Mouse (Mus musculus) G1E-ER4 (cell line): ENCODE measurements around the gene Prpf8. TPM values are rescaled to one million over a fixed set of nuclear protein-coding genes. Genes with fewer than 3 reads are reported as not detected.

Experiments
- GATA1 ChIP-seq: IDR thresholded peaks from one replicate; pipeline ENCODE4 v1.8.0; 2012; ENCODE audit warnings: low read length, inconsistent platforms
- polyA plus RNA-seq: library from polyadenylated mRNA; stranded (reverse); fragments of >175 nt; gene quantifications from 2 replicates; pipeline ENCODE4 v1.2.3, GENCODE M21; 2012

The Prpf8 gene
- polyA plus RNA-seq, 1 experiment, result 57.7 TPM

DNA sequence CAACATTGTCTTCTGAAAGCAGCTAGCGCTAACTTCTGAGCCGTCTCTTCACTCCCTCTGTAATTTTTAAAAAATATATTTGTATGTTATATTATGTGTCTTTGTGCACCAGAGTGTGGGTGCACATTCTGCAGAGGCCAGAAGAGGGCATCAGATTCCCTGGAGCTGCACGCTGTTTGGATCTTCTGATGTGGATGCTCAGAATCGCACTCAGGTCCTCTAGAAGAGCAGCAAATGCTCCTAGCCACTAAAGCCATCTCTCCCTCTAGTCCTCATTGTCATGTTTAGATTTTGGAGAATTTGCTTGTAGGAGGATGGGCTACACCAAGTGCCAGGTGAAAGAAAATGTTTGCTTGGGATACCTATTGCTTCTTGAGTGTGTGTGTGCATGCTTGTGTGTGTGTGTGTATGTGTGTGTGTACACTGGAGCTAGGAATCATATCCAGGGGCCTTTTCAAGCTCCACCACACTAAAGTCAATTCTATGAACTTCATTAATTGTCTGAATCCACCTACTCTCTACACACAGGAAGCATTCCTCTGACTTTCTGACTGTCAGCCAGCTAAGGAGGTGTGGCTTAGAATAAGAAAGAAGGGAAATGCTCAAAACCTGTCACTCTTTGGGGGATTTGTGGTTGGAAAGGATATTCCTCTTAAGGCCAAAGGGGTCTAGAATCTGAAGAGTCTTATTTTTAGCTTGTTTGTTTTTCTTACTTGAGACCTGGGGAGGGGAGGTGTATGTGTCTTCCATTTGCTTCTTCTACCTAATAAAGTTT is 19.7 kb upstream of the Prpf8 start:
- TF ChIP-seq GATA1, result no peak

DNA sequence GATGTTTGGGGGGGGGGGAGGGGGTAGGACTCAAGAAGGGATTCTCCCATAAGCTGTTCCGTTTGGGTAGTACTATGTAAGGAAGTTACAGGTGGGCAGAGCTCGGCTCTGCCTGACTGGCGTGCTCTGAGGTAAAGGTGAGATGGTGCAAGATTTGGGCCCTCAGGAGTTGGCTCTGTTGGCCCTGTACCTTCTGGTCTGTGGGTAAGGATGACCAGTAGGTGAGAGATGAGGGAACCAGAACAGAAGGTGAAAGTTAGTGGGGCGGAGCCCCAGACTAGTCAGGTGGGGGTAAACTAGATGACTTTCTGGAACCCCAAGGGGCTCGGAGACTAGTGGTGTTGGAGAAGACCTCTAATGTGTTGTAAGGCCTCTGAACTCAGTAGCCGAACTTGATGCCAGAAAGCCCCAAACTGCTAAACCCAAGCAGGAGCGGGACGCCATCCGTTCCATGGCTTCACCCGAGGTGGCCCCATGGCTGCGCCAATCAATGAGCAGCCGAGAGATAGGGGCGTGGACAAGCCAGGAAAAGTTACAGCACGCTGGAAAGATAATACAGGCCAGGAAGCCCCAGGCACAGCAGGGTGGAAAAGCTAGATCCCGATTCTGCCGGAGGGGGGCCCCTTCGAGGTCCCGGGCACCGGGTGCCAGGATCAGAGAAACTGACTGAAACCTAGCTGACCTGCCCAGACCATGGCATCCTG is 19.0 kb upstream of the Prpf8 start:
- TF ChIP-seq GATA1, result no peak

DNA sequence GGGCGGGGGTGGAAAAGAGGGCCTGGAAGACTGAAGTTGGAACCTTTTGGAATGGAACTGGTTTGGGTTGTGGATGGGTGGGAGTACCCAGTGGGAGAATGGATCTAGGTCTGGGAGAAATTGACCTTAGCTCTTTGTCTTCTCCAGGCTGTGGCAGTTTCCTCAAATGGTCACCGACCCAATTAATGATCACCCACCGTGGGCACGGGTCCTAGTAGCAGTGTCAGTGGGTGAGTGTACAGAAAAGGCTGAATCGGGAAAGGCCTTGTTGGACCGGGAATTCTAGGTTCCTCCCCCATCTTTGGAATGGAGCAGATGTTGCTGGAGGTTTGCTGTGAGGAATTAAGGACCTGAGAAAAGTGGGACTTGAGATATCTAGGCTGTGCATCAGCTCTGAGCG is 18.2 kb upstream of the Prpf8 start:
- TF ChIP-seq GATA1, result no peak

DNA sequence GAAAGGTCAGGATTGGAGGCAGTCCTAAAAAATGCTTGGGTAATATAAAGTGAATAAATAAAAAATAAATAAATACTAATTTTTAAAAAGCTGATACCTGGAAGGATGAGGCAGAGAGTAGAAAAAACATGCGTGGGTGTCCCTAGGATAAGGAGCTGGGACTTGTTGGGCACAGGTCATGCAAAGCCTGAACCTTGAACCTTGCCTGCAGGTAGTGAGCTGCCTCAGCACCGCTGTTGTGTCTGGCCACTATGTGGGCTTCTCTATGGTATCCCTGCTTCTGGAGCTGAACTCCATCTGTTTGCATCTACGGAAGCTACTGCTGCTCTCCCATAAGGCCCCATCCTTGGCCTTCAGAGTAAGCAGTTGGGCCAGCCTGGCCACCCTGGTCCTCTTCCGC is 17.4 kb upstream of the Prpf8 start:
- TF ChIP-seq GATA1, result no peak

DNA sequence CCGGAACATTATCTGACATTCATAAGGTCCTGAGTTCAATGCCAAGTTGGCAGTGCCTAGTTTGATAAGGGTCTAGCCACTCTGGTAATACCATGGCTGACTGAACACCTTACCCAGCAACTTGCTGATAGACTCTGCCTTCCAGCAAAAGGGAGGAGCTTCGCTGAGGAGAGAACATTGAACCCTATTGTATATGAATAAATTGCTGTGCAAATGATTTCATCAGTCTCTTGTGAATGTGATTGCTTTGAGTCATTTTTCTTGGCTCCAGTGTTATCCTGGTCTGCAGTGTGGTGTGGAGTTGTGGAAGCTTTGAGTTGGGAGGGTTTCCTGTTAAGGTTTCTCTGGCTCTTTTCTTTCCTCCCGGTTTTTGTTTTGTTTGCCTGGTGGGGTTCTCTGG is 15.9 kb upstream of the Prpf8 start:
- no peak for TF ChIP-seq GATA1

DNA sequence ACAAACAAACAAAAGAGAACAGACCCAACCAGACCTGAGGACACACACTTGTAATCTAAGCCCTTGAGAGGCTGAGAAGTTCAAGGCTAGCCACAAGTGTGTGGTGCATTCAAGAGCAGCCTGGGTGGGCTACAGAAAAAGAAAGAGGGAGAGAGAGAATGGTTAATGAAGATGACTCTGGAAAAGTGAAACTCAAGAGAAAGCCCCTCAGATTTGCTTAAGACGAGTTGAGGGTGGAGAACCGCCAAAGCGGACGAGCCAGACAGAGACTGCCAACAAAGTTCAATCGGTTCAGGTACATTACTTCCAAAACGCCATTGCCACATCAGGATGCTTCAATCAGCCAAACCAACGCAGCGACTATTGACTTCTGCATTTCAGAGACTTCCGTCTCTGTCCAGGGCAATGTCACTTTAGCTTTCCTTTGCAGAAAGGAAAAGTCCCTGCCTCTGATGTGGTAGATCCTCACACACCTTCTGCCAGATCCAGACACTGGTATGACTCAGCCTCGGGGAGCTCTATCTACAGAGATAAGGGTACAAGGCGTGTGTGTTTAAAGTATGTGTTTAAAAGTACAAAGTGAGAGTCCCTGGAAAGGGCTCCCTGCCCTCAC is 14.0 kb upstream of the Prpf8 start:
- no peak for TF ChIP-seq GATA1

DNA sequence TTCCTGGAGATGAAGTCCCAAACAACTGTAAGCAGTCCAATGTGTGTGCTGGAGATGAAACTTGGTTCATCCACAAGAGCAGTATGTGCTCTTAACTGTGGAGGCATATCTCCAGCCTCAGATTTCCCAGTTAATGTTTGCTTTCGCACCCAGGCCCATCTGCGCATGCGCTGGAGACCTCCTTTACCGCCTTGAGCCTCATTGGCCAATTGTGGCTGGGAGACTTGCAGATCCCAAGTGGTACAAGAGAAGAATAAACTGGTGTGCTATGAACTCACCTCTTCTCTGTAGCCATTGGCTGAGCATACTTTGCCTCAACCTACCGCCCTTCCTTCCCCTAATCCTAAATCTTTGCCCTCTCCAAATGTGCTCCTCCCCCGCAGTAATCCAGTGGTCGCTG is 13.2 kb upstream of the Prpf8 start:
- no peak for TF ChIP-seq GATA1

DNA sequence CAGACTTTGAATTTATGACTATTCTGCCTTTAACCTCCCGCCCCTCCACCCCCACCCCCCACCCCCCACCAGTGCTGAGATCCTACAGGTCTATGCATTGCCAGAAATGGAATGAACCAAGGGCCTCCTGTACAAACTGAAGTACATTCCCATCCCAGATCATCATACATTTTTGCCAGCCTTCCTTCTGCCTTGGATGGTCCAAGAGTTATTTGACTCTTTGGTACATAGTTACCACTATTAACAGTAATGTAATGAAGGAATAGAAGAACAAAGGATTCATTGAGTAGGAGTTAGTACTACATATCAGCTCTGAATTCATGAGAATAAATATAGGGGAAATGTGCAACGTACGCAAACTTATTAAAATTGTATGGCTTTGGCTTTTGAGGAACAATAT is 424 bp upstream of the Prpf8 start:
- no peak for TF ChIP-seq GATA1

DNA sequence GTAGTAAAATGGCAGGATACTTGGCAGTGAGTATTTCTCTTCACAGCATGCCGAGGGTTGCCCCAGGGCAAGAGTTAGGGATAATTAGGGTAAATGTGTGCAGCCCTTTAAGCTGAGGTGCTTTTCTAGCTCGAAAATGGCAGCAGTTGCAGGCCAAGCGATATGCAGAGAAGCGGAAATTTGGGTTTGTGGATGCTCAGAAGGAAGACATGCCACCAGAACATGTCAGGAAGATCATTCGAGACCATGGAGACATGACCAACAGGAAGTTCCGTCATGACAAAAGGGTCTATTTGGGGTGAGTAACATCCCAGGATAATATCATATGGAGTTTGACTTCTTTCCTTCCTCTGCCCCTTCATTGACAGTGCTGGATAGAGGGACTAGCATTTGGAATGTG is 880 bp downstream of the Prpf8 start:
- no peak for TF ChIP-seq GATA1

DNA sequence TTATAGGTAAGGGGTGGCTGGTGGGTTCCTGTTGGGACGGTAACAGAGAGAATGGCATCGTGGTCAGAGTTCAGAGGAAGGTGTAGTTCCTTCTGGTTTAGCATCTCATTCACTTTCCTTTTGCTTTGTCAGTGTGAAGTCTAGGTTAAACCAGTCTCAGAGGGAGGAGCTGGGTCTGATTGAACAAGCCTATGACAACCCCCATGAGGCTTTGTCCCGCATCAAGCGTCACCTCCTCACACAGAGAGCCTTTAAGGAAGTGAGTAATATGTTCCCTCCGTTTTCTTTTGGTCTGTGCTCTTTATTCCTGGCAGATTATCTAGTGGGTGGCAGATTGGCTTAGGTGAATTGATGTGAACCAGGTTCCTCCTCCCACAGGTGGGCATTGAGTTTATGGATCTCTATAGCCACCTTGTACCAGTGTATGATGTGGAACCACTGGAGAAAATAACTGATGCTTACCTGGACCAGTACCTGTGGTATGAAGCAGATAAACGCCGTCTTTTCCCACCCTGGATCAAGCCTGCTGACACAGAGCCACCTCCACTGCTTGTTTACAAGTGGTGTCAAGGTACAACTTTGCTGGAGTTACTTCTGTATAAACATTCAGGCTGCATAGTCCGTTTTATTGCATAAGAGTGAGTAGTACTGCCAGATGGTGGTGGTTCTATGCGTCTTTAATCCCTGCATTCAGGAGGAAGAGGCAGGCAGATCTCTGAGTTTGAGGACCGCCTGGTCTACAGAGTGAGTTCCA is 7.9 kb downstream of the Prpf8 start:
- no peak for TF ChIP-seq GATA1

DNA sequence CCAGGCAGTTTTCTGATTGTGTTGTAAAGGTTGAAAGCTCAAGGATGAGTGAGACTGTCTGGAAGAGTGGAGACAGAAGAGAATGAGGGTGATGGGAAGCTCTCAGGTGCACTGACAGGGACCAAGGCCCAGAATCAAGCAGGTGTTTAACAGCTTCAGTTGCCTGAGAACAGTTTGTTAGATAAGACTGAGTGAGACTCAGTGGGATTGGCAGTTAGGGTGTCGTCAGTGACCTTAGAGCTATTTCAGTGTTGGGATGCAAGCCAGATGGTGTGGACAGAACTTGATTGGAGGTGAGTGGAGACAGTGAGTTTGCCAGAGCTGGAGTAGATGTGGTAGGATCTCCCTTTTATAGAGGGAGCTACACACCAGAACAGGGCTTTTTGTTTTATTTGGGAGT is 11.5 kb downstream of the Prpf8 start:
- no peak for TF ChIP-seq GATA1

DNA sequence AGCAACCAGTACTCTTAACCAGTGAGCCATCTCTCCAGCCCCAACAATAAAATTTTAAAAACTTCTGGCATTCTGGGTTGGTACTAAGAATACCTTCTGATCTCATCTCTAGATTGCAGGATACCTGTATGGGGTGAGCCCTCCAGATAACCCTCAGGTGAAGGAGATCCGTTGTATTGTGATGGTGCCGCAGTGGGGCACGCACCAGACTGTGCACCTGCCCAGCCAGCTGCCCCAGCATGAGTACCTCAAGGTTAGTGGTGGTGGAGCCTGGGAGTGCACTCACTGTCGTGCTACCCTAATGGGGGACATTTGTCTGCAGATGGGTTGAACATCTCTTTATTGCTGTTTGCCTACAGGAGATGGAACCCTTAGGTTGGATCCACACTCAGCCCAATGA is 21.5 kb downstream of the Prpf8 start:
- TF ChIP-seq GATA1, result no peak

DNA sequence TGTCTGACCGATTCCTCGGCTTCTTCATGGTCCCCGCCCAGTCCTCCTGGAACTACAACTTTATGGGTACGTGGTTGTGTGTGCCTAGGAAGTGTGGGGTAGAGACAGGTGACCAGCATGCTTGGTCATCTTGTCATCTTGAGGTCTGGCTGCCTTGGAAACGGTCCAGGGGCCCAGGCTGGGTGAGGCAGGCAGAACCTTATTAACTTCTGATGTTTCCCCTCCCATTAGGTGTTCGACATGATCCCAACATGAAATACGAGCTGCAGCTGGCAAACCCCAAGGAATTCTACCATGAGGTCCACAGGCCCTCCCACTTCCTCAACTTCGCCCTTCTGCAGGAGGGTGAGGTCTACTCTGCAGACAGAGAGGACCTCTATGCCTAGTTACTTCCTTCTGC is 22.3 kb downstream of the Prpf8 start:
- no peak for TF ChIP-seq GATA1

DNA sequence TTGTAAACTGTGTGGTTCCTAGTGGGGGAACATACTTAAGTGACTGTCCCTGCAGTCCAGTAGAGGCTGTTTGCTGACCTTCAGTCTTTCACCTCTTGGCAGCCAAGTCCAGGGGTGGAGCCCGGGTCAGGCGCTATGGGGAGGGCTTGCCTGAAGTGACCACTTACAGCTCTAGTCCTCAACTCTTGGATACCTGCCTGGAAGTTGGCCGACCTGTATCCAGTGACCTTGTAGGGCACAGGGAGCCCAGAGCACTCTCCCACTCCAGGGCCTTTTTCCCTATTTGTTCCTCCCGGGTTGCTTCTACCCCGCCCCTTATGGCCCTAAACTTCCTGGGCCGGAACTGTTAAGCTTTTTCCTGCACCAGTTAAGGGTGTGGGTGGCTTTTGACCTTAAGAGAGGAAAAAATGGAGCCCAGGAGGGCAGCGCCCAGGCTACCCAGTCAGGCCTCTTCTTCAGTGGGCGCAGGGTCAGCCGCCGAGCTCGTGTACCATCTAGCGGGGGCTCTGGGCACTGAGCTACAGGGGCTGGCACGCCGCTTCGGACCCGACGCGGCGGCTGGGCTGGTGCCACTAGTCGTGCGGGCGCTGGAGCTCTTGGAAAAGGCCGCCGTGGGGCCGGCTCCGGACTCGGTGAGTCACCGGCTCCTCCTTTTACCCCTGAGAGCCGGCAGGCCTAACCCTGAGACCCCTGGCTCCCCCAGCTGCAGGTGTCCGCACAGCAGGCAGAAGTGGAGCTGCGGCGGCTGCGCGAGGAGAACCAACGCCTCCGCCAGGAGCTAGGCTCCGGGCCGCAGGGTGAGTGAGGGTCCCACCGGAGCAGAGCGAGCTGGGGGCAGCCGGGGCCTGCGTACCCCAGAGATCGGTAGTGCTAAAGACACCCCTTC is 23.4 kb downstream of the Prpf8 start, which contains the start of gene Rilp:
Gene Rilp (plus strand): TSS at position 354 of the 886 bp plus-strand sequence.
- TF ChIP-seq GATA1, result no peak

DNA sequence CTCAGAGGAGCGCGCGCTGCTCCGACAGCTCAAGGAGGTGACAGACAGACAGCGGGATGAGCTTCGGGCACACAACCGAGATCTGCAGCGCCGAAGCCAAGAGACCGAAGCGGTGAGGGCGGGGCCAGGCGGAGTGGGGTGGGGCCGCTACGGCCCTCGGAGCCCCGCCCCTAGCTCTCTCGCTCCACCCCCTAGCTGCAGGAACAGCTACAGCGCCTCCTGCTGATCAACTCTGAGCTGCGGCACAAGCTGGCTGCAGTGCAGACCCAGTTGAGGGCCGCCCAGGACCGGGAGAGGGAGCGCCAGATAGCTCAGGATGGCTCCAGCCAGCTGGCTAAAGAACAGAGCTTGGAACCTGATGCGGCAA is 24.0 kb downstream of the Prpf8 start:
- no peak for TF ChIP-seq GATA1
